Mouse (Mus musculus) forebrain, embryonic 10.5 days (tissue): ENCODE measurements around the gene Gm21976. TPM values are rescaled to one million over a fixed set of nuclear protein-coding genes. Genes with fewer than 3 reads are reported as not detected.

Experiments
- DNase-seq: peaks from one replicate; pipeline ENCODE4 v3.0.0-alpha.2; 2017; ENCODE audit warnings: low spot score; ENCODE audit errors: extremely low spot score
- H3K27ac ChIP-seq: fragments of 300-500 bp; sonication (generic); 2 replicates; pipeline ENCODE4 v1.5.1; 2016; ENCODE audit warnings: mild to moderate bottlenecking
- H3K27me3 ChIP-seq: fragments of 300-500 bp; sonication (generic); 2 replicates; pipeline ENCODE4 v1.6.1; 2016; ENCODE audit warnings: mild to moderate bottlenecking; ENCODE audit not compliant: poor library complexity, severe bottlenecking
- H3K36me3 ChIP-seq: fragments of 300-500 bp; sonication (generic); replicated peaks from 2 replicates; pipeline ENCODE4 v1.6.1; 2016; ENCODE audit warnings: mild to moderate bottlenecking, moderate library complexity
- H3K4me1 ChIP-seq: fragments of 300-500 bp; sonication (generic); 2 replicates; pipeline ENCODE4 v1.6.1; 2016
- H3K4me3 ChIP-seq: fragments of 300-500 bp; sonication (generic); 2 replicates; pipeline ENCODE4 v1.5.1; 2016; ENCODE audit warnings: mild to moderate bottlenecking, moderate library complexity
- H3K9me3 ChIP-seq: fragments of 300-500 bp; sonication (generic); 2 replicates; pipeline ENCODE4 v1.6.1; 2016; ENCODE audit warnings: mild to moderate bottlenecking, moderate library complexity
- WGBS: fragments of 180-500 bp; shearing (Covaris S2); methylation state at CpG from one replicate; pipeline ENCODE4 v1.1.7; 2016; 5-methylcytosine and 5-hydroxymethylcytosine counted together
- polyA plus RNA-seq: library from polyadenylated mRNA; unstranded; fragments of >200 nt; fragmentation: Nextera tagmentation; extraction: Ambion mirVana; gene quantifications from 2 replicates; pipeline ENCODE4 v1.2.1, GENCODE M21; 2016

Gm21976 gene
- polyA plus RNA-seq, 1 experiment from 2014 or later = not detected

DNA sequence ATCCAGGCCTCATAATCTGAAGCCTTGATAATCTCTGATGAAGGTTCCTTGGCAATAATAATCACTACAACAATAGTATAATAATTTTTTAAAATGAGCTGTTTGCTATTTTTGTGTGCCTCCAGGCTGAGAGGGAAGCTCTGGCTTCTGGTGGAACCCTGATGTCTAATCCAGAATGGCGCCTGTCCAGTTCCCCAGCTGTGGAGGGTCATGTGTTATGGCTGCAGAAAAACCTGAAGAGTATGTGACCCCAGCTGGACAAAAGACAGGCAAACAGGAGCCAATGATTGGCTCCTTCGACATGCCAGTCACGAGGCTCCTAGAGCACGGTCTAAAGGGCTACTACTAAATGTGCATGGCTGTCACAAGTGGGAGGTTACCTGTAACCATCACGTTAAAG is 60.8 kb downstream of the Gm21976 start:
- no peaks in the 10 kb centered on the region for H3K4me1 ChIP-seq
- no peak overlapping the region for H3K27ac ChIP-seq
- H3K27me3 ChIP-seq = peaks cover 12% of the 10 kb centered on the region; the same call in 1 of the 2 replicates
- H3K36me3 ChIP-seq = no peaks in the 10 kb centered on the region
- WGBS = 75% methylated on average over 5 of the region's 5 CpGs
- no peak overlapping the region for H3K4me3 ChIP-seq
- no peaks in the 10 kb centered on the region for H3K9me3 ChIP-seq
- no peak for DNase-seq

GRCm38 (mm10) chr13:98349491-98349890 is 69.8 kb downstream of the Gm21976 start:
- Histone ChIP-seq H3K4me3 (no peak overlapping the region), H3K9me3 (no peaks in the 10 kb centered on the region), H3K4me1 (peaks cover 19% of the 10 kb centered on the region), H3K27ac (no peak overlapping the region), H3K27me3 (peaks cover 89% of the 10 kb centered on the region), H3K36me3 (no peaks in the 10 kb centered on the region)
- DNase-seq = no peak
- WGBS = 73% methylated on average over 4 of the region's 4 CpGs

DNA sequence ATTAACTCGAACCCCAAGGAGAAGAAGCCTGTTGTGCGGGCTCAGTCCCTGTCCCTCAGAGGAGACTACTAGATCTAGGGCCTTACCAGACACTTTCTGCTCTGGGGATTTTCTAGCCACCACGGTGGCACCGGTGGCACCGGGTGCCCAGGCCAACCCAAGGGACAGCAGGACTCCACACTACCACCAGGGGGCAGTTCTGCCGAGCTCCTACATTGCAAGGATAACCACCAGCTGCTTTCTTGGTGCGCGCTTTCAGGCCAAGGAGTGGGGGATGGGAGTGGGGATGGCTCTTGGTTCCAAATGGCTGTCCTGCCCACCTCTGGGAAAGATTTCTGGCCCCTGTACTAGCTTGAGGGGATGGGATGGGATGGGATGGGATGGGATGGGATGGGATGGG is 71.8 kb downstream of the Gm21976 start:
- Histone ChIP-seq H3K36me3 (no peaks in the 10 kb centered on the region), H3K27me3 (peaks cover 96% of the 10 kb centered on the region), H3K27ac (no peak overlapping the region), H3K9me3 (no peaks in the 10 kb centered on the region), H3K4me3 (no peak overlapping the region), H3K4me1 (peaks cover 35% of the 10 kb centered on the region)
- WGBS = 3% methylated on average over 8 of the region's 8 CpGs
- DNase-seq = peak; percentile 61

DNA sequence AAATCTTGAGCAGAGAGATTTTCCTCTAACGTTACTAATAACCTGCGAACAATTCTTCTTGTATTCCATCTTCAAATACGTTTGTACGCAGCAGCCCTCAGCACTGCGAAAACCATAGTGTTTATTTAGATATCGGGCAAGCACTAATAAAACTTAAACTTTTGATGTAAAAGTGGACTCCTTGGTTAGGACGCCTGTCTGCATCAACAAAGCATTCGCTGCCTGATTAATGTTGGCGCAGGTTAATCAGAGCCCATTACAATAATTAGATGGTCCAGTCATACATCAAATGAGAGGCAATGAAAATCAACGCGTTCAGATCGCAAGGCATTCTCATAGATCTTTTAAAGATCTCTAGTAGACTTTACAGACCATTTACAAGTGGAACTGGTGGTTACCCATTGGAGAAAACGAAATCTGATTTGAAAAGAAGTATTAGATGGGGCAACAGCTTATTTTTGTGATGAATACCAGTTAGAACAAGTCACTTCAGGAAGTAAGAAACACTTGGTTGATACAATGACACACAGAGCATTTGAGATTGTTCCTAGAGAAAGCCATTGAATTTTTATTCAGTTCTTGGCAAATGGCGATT is 72.8 kb downstream of the Gm21976 start:
- H3K9me3 ChIP-seq = no peaks in the 10 kb centered on the region
- no peak for DNase-seq
- 9% methylated on average over 14 of the region's 14 CpGs for WGBS
- no peaks in the 10 kb centered on the region for H3K36me3 ChIP-seq
- H3K27ac ChIP-seq = no peak overlapping the region
- no peak overlapping the region for H3K4me3 ChIP-seq
- H3K27me3 ChIP-seq = peaks cover 99% of the 10 kb centered on the region
- H3K4me1 ChIP-seq = peaks cover 35% of the 10 kb centered on the region

DNA sequence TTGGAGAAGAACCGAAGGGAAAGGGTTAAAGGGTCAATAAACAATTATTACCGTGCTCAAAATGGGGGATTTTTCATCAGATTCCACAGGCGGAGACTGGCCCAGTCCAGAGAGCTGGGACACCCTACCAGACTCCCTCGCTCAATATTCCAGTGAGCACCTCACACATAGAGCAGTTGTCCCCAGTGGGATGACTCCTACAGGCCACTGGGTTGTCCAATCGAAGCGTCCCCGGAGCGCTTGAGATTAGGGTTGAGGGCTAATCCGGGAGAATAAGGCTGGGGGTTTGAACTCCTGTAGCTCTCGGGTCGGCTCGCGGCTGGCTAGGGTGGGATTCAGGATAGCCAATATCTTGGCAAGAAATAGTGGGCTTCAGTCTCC is 74.0 kb downstream of the Gm21976 start:
- under 1% methylated on average over 13 of the region's 13 CpGs for WGBS
- Histone ChIP-seq H3K27me3 (peaks cover 100% of the 10 kb centered on the region), H3K27ac (peak overlapping the region; percentile 90), H3K9me3 (no peaks in the 10 kb centered on the region), H3K4me1 (peaks cover 41% of the 10 kb centered on the region), H3K36me3 (no peaks in the 10 kb centered on the region), H3K4me3 (peak overlapping the region; percentile 65)
- no peak for DNase-seq

- WGBS = under 1% methylated on average over 76 of the region's 76 CpGs
- Histone ChIP-seq H3K27me3 (peaks cover 100% of the 10 kb centered on the region), H3K4me3 (peak within 1 kb of the TSS; percentile 65), H3K36me3 (no peaks in the 10 kb centered on the region), H3K27ac (peak within 1 kb of the TSS; percentile 90), H3K4me1 (peaks cover 47% of the 10 kb centered on the region), H3K9me3 (no peaks in the 10 kb centered on the region)
- DNase-seq = peak; percentile 86
Measured at GRCm38 (mm10) chr13:98354090-98354801, 74.6 kb downstream of the Gm21976 start, which contains the start of gene Foxd1. TSS of gene Foxd1 (plus strand) at chr13:98354242.

- 2% methylated on average over 102 of the region's 102 CpGs for WGBS
- peak overlapping the region; percentile 90 for H3K27ac ChIP-seq
- peak overlapping the region; percentile 65 for H3K4me3 ChIP-seq
- H3K27me3 ChIP-seq = peaks cover 100% of the 10 kb centered on the region
- DNase-seq = peak; percentile 67
- H3K4me1 ChIP-seq = peaks cover 54% of the 10 kb centered on the region
- H3K36me3 ChIP-seq = no peaks in the 10 kb centered on the region
- no peaks in the 10 kb centered on the region for H3K9me3 ChIP-seq
Measured at GRCm38 (mm10) chr13:98354871-98355558, 75.3 kb downstream of the Gm21976 start.

DNA sequence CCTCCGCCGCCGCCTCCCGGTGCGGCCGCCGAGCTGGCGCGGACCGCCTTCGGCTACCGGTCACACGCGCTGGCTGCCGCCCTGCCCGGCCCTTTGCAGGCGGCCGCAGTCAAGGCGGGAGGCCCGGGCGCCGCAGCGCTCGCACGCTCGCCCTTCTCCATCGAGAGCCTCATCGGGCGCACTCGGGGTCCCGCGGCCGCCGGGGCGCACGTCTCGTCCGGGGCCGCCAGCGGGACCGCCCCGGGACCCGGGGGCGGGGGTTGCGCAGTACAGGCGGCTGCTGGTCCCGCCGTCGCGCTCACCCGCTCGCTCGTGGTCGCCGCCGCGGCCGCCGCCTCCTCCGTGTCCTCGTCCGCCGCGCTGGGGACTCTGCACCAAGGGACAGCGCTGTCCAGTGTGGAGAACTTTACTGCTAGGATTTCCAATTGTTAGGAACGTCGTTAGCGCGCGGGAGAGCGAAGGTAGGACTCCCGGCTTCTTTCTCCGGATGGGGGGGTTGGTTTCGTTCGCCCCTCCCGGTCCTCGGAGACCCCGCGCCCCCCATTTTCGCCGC is 75.9 kb downstream of the Gm21976 start:
- peak; percentile 61 for DNase-seq
- no peaks in the 10 kb centered on the region for H3K36me3 ChIP-seq
- under 1% methylated on average over 80 of the region's 81 CpGs for WGBS
- peak overlapping the region; percentile 90 for H3K27ac ChIP-seq
- peak overlapping the region; percentile 65 for H3K4me3 ChIP-seq
- H3K27me3 ChIP-seq = peaks cover 100% of the 10 kb centered on the region
- no peaks in the 10 kb centered on the region for H3K9me3 ChIP-seq
- H3K4me1 ChIP-seq = peaks cover 59% of the 10 kb centered on the region

GRCm38 (mm10) chr13:98356176-98356972 is 76.7 kb downstream of the Gm21976 start:
- 2% methylated on average over 9 of the region's 9 CpGs for WGBS
- Histone ChIP-seq H3K9me3 (no peaks in the 10 kb centered on the region), H3K27ac (peak overlapping the region; percentile 90), H3K36me3 (no peaks in the 10 kb centered on the region), H3K4me1 (peaks cover 59% of the 10 kb centered on the region), H3K27me3 (peaks cover 100% of the 10 kb centered on the region), H3K4me3 (peak overlapping the region; percentile 65)
- DNase-seq = no peak

Other genes starting within 250 kb of the Gm21976 start
- 5.7 and 5.9 TPM in 2 replicates for gene Arhgef28, start 73.4 kb upstream of the Gm21976 start, polyA plus RNA-seq
- gene Utp15, start 16.8 kb upstream of the Gm21976 start, polyA plus RNA-seq = 50.7 and 53.6 TPM in 2 replicates
- gene Ankra2, start 16.8 kb upstream of the Gm21976 start, polyA plus RNA-seq = 14.7 and 15.7 TPM in 2 replicates
- gene Btf3, start 37.1 kb downstream of the Gm21976 start, polyA plus RNA-seq = 756 and 758 TPM in 2 replicates
- gene Foxd1, start 74.4 kb downstream of the Gm21976 start, polyA plus RNA-seq = 2.9 and 3.1 TPM in 2 replicates
- 1.2 and 1.3 TPM in 2 replicates for gene Gm10320, start 212.1 kb downstream of the Gm21976 start, polyA plus RNA-seq